Mouse (Mus musculus): ENCODE measurements around the gene Prg3. TPM values are rescaled to one million over a fixed set of nuclear protein-coding genes. Genes with fewer than 3 reads are reported as not detected.

Gene Prg3
- polyA plus RNA-seq, 1 experiment from 2014 or later, result not detected

DNA sequence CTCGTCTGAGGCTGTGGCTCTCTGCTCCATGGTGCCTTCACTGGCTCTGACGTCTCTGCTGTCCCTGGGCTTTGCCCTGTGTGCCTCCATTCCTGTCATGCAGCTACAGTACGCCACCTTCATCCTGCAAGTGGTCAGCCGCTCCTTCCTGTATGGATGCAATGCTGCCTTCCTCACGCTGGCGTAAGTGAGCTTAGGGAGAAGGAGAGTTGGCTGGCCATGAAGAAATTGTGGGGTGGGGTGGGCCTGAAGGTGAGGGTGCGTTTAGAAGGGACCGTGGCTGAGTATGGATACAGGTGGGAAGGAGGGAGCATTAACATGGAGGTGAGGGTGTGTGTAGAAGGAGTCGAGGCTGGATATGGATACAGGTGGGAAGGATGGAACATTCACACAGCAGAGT lies 32.6 kb upstream of the Prg3 start:
- Histone ChIP-seq H3K27ac (no peak overlapping the region), H3K4me3 (no peak overlapping the region), H3K9me3 (replicated peaks) (no peaks in the 10 kb centered on the region), H3K27me3 (no peaks in the 10 kb centered on the region), H3K36me3 (ENCODE audit: poor library complexity, severe bottlenecking) (no peaks in the 10 kb centered on the region), H3K9ac (no peak overlapping the region), H3K4me2 (no peak overlapping the region), H3K4me1 (no peaks in the 10 kb centered on the region)
- ATAC-seq, result no peak
- 91% methylated on average over 9 of the region's 9 CpGs for WGBS

DNA sequence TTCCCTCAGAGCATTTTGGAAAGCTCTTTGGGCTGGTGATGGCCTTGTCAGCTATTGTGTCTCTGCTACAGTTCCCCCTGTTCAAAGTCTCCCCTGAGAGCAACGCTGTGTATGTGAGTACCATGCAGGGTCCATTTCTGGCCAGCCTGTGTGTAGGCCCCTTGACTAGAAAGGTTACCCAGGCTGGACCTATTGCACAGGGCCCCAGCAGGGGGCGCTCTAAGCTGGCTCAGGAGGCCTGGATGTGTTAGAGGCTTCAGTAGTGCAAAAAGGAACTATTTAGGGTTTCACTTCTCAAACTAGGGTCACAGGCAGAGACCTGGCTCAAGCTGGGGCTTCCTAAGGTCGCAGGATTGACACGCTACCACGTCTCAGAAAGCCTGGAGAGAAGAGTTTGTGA lies 31.7 kb upstream of the Prg3 start:
- ATAC-seq, result 0 out of 2 replicates have a peak, but pooled peaks have one; percentile 3
- H3K36me3 ChIP-seq (ENCODE audit: poor library complexity, severe bottlenecking), result no peaks in the 10 kb centered on the region
- no peaks in the 10 kb centered on the region for H3K9me3 ChIP-seq (replicated peaks)
- no peak overlapping the region for H3K4me2 ChIP-seq
- 57% methylated on average over 5 of the region's 5 CpGs for WGBS
- H3K4me1 ChIP-seq, result no peaks in the 10 kb centered on the region
- H3K27ac ChIP-seq, result no peak overlapping the region
- H3K27me3 ChIP-seq, result no peaks in the 10 kb centered on the region
- no peak overlapping the region for H3K9ac ChIP-seq
- H3K4me3 ChIP-seq, result no peak overlapping the region

DNA sequence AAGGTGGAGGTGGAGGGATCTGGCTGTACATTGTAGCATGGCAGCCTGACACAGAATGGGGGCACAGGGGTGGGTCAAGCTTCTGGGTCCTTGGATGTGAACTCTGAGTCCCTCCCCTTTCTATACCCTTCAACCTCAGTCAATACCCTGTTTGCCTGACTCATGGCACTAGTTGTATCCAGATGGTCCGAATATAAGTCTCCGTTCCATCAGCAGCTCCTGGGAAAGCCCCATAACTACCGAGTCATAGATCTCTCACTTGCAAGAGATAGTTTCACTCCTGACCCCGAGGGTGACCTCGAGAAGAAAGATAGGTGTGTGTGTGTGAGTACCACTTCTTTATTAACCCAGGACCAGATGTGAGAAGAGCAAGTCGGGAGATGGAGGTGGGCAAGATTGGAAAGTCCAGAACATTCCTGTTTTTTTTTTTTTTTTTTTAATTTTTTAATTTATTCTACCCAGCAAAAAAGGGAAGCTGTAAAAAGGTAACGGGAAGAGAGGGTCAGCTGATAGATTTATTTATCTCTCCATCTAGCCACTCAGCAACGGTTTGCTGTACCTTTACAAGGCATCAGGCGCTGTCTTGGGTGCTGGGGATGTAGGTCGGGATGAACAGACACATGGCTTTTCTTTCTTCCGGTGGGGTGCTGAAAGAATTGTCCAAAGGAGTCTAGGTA lies 29.3 kb upstream of the Prg3 start:
- Histone ChIP-seq H3K27ac (no peak overlapping the region), H3K9ac (no peak overlapping the region), H3K4me2 (no peak overlapping the region), H3K4me3 (no peak overlapping the region), H3K9me3 (replicated peaks) (no peaks in the 10 kb centered on the region), H3K36me3 (ENCODE audit: poor library complexity, severe bottlenecking) (no peaks in the 10 kb centered on the region), H3K27me3 (no peaks in the 10 kb centered on the region), H3K4me1 (no peaks in the 10 kb centered on the region)
- WGBS, result 89% methylated on average over 11 of the region's 11 CpGs
- no peak for ATAC-seq

DNA sequence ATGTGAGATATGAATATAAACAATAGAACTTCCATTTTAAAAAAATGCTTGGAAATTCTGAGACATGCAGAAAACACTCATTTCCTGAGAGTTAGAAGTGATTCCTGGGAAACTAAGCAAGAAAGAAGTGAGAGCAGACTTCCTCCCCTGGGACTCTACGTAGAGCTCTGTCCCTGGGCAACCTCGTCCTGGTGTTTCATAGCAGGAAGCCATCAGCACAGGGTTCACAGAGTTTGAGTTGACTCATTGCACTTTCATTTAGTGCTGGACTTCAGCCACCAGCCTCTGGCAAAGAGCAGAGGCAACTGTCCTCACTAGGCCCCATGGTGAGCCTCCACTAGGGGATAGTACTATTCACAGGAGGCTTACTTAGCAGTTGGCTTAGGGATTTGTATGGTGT lies 26.7 kb upstream of the Prg3 start:
- H3K4me2 ChIP-seq, result no peak overlapping the region
- 93% methylated on average over 2 of the region's 2 CpGs for WGBS
- no peaks in the 10 kb centered on the region for H3K27me3 ChIP-seq
- H3K4me3 ChIP-seq, result no peak overlapping the region
- H3K9me3 ChIP-seq (replicated peaks), result no peaks in the 10 kb centered on the region
- H3K36me3 ChIP-seq (ENCODE audit: poor library complexity, severe bottlenecking), result no peaks in the 10 kb centered on the region
- H3K9ac ChIP-seq, result no peak overlapping the region
- H3K27ac ChIP-seq, result no peak overlapping the region
- ATAC-seq, result no peak
- H3K4me1 ChIP-seq, result no peaks in the 10 kb centered on the region

DNA sequence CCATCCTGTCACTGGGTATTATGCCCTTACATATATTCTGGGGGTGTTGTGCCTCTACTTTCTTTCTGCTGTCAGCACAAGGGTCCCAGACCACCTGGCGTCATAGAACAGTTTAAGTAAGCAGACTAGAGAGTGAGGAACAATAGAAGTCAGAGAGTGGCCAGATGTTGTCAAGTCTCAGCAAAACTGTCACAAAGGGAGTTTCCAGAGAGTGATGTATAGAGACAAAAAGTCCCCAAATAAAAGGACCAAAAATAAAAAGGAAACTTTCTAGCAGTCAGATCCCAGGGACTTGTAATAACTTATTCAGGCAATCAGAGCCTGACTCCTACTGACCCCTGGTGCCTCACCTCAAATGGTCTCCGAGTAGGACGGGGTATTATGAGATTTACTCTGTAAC lies 26.1 kb upstream of the Prg3 start:
- H3K36me3 ChIP-seq (ENCODE audit: poor library complexity, severe bottlenecking), result no peaks in the 10 kb centered on the region
- WGBS, result 58% methylated on average over 3 of the region's 3 CpGs
- no peaks in the 10 kb centered on the region for H3K4me1 ChIP-seq
- no peak for ATAC-seq
- no peaks in the 10 kb centered on the region for H3K9me3 ChIP-seq (replicated peaks)
- H3K4me2 ChIP-seq, result no peak overlapping the region
- H3K4me3 ChIP-seq, result no peak overlapping the region
- no peak overlapping the region for H3K27ac ChIP-seq
- no peaks in the 10 kb centered on the region for H3K27me3 ChIP-seq
- H3K9ac ChIP-seq, result no peak overlapping the region

DNA sequence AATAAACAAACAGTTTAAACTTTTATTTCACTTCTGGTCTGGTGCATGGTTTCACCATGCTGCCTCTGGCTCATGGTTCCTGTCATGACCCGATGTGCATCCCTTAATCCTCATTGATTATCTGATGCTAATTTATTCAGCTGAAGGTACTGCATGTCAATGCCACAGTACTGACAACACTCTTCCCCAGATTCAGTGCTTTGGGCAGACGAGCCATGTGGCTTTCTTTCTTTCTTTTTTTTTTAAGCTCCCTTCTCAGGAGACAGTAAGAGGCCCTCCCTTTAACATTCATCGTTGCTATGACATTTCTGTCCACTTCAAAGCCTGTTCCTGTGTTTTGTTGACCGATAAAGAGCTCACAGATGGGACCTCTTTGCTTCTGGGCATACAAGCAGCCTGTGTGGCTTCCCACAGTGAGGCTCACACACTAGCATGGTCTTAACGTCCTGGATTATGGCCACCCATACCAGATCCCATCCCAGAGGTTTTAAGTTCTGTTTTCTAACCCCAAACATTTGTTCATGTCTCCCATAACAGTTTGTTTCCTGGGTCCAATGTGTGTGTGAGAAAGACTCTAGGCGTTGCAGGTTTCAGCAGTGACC lies 25.0 kb upstream of the Prg3 start:
- ATAC-seq, result no peak

DNA sequence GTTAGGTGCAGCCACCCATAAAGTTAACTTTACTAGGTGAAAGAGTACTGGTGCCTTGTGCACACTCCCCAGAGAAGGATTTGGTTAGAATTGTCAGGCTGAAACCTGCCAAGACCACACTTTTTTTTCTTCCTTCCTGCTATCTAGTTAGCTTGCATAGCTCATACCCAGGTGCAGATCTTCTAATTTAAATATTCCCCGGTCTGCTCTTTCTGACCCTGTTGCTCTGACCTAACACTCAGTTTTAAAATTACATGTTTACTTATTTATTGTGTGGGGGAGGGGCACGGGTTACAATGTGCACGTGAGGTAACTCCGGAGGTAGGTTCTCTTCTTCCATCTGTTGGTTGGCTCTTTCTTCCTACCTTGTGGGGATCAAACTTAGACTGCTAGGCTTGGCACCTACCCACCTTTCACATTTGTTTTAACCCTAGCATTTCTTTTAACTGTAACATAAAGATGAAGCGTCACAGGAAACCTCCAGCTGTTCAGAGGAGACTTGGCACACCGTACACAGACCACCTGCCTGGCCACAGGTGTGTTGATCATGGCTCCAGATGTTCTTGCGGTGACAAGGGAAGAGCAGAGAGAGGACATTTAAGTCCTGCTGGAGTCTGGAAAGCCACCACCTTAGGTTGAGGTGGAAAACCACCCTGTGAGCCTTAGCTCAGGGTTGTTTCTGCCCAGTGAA lies 23.8 kb upstream of the Prg3 start:
- Histone ChIP-seq H3K27ac (no peak overlapping the region), H3K4me1 (no peaks in the 10 kb centered on the region), H3K27me3 (no peaks in the 10 kb centered on the region), H3K4me3 (no peak overlapping the region), H3K36me3 (ENCODE audit: poor library complexity, severe bottlenecking) (no peaks in the 10 kb centered on the region), H3K9me3 (replicated peaks) (no peaks in the 10 kb centered on the region), H3K9ac (no peak overlapping the region), H3K4me2 (no peak overlapping the region)
- 94% methylated on average over 7 of the region's 7 CpGs for WGBS
- no peak for ATAC-seq

More for the DNA sequence above, 25.0 kb upstream of the Prg3 start:
- H3K4me1 ChIP-seq, result no peaks in the 10 kb centered on the region
- H3K9ac ChIP-seq, result no peak overlapping the region
- no peaks in the 10 kb centered on the region for H3K9me3 ChIP-seq (replicated peaks)
- H3K27ac ChIP-seq, result no peak overlapping the region
- no peaks in the 10 kb centered on the region for H3K36me3 ChIP-seq (ENCODE audit: poor library complexity, severe bottlenecking)
- no peak overlapping the region for H3K4me2 ChIP-seq
- H3K27me3 ChIP-seq, result no peaks in the 10 kb centered on the region
- WGBS, result 34% methylated on average over 6 of the region's 6 CpGs
- no peak overlapping the region for H3K4me3 ChIP-seq

DNA sequence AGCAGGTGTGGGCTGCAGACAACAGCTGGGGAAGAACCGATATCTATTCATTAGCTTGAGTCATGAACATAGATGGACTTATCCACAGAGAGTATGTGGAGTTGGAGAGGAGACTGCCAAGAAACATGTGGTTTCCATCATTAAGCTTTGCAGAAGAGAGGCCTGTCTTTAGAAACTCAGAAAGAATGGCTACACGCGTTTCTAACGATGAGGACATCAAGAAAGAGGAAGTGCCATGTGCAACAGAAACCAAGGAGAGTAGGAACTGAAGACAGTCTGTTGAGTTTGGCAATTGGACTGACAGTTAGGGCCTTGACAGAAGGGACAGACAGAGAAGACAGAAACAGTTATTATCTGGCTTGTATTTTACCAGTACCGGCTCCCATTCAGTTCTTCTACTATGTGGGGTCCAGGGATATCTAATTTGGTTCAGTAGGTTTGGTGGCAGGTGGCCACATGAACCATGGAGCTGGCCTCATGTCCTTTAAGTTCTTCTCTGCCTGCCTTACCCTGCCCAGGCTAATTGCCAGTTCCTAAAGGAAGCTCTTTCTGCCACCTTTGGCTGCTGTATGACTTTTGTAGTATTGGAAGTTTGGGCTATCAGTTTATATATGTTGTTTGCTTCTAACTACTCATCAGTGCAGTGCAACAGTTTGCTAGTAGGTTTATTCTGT lies 20.6 kb upstream of the Prg3 start:
- H3K27ac ChIP-seq, result no peak overlapping the region
- no peaks in the 10 kb centered on the region for H3K36me3 ChIP-seq (ENCODE audit: poor library complexity, severe bottlenecking)
- no peaks in the 10 kb centered on the region for H3K27me3 ChIP-seq
- H3K4me2 ChIP-seq, result no peak overlapping the region
- H3K4me1 ChIP-seq, result no peaks in the 10 kb centered on the region
- H3K9me3 ChIP-seq (replicated peaks), result no peaks in the 10 kb centered on the region
- ATAC-seq, result no peak
- no peak overlapping the region for H3K4me3 ChIP-seq
- H3K9ac ChIP-seq, result no peak overlapping the region
- 92% methylated on average over 5 of the region's 5 CpGs for WGBS

DNA sequence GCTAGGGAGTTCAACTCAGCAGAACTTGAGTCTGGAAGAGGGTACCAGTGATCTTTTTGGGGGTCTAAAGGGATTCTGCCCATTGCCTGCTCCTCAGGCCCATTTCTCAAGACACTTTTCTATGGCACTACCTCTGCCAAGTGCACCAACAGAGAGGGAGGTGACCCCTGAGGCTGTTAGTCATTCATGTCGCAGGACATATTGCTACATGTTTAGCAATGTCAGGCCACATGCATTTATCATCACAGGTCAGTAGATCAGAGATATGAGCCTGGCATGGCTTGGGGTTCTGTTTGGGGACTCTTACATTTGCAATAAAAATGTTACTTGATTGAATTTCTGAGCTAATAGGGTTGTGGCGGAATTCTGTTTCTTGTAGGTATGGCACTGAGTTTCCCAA lies 12.4 kb upstream of the Prg3 start:
- H3K27me3 ChIP-seq, result no peaks in the 10 kb centered on the region
- 98% methylated on average over 2 of the region's 2 CpGs for WGBS
- no peak for ATAC-seq
- H3K4me3 ChIP-seq, result no peak overlapping the region
- no peak overlapping the region for H3K4me2 ChIP-seq
- H3K4me1 ChIP-seq, result no peaks in the 10 kb centered on the region
- no peak overlapping the region for H3K27ac ChIP-seq
- no peaks in the 10 kb centered on the region for H3K36me3 ChIP-seq (ENCODE audit: poor library complexity, severe bottlenecking)
- no peaks in the 10 kb centered on the region for H3K9me3 ChIP-seq (replicated peaks)
- no peak overlapping the region for H3K9ac ChIP-seq

DNA sequence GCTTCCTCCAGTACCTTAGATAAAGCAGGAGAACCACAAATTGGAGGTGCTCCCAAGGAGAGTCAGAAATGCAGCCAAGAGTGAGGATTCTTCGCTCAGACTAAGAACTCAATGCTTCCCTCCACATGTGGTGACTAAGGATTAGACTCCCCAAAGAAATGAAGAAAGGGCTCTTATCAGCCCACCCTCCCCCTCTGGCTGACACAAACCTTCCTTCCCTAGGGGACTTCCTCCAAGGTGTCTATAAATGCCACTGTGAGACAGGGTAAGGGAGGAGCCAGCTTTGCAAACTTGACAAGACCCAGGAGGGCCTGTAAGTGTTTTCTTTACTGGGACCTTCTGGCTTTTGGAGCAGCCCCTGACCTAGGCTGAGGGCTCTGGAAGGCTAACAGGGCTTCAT lies 7.8 kb upstream of the Prg3 start, which contains the start of gene Prg2:
Gene Prg2, plus strand, starts transcription at position 274 of the 400 bp plus-strand sequence.
- Histone ChIP-seq H3K36me3 (ENCODE audit: poor library complexity, severe bottlenecking) (no peaks in the 10 kb centered on the region), H3K4me1 (no peaks in the 10 kb centered on the region), H3K4me3 (no peak within 1 kb of the TSS), H3K9me3 (replicated peaks) (no peaks in the 10 kb centered on the region), H3K27me3 (no peaks in the 10 kb centered on the region), H3K27ac (no peak within 1 kb of the TSS), H3K9ac (no peak within 1 kb of the TSS), H3K4me2 (no peak within 1 kb of the TSS)
- ATAC-seq, result no peak
- 28% methylated on average over 1 of the region's 1 CpGs for WGBS

DNA sequence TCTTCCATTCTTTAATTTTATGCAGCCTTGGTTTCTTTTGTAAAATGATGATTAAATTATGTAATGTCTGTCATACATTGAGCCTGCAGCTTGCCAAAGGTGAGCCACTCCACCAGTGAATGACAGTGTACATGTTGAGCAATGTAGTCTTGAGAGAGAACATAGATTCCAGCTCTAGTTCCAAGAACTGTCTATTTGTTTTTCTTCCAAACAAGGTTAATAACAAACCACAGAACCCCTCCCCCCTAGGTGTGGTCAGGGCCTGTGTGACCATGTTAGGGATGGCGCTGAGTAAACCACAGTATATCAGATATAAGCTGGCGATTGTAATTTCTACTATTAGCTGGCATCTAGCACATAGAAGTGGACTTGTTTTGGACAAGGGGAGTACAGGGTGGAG lies 8.4 kb downstream of the Prg3 start:
- Histone ChIP-seq H3K4me3 (no peak overlapping the region), H3K9me3 (replicated peaks) (no peaks in the 10 kb centered on the region), H3K4me1 (no peaks in the 10 kb centered on the region), H3K9ac (no peak overlapping the region), H3K27me3 (no peaks in the 10 kb centered on the region), H3K4me2 (no peak overlapping the region), H3K27ac (no peak overlapping the region), H3K36me3 (ENCODE audit: poor library complexity, severe bottlenecking) (no peaks in the 10 kb centered on the region)
- WGBS, result 93% methylated on average over 2 of the region's 2 CpGs
- no peak for ATAC-seq

DNA sequence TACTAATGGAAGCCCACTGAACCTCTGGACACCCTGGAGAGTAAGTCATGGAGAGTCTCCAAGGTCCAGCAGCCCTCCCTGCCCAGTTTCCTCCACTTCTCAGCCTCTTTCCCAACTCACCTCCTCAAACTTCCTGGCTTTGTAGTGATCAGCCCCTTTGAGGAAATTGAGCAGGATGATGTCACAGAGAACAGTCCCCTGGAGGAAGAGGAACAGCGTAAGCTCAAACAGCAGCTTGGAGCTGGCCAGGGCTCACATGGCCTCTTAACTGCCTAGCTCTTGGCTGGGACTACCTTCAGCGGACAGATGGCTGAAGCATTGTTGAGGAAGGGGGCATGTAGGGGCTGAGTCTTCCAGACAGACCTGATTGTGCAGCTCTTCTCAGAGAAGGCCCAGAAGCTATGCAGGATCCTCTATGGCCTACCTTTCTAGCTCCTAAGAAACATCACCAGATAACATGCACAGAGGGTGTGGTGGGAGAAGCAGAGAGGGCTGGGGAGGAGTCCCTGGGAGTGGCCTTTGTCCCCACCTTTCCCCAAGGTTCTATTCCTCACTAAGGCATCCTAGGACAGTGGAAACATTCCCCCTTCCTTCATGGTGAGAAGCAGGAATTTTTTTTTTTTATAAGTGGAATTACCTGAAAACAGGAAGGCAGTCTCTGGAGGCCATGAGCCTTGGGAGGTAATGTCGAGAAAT lies 11.6 kb downstream of the Prg3 start:
- Histone ChIP-seq H3K36me3 (ENCODE audit: poor library complexity, severe bottlenecking) (no peaks in the 10 kb centered on the region), H3K9me3 (replicated peaks) (no peaks in the 10 kb centered on the region), H3K4me2 (no peak overlapping the region), H3K4me1 (no peaks in the 10 kb centered on the region), H3K27ac (no peak overlapping the region), H3K9ac (no peak overlapping the region), H3K4me3 (no peak overlapping the region), H3K27me3 (no peaks in the 10 kb centered on the region)
- no peak for ATAC-seq
- WGBS, result 81% methylated on average over 3 of the region's 3 CpGs

All from forebrain, embryonic 13.5 days (tissue).